Mouse (Mus musculus) gastrocnemius, adult 18-20 months (tissue): ENCODE data around the gene Etfbkmt. TPM values are rescaled to one million over a fixed set of nuclear protein-coding genes. Genes with fewer than 3 reads are reported as not detected.
"Not testable (repeated sequence)": the region's sequence is repeated elsewhere in the genome, so short reads cannot be mapped to it uniquely, and the experiment has no call there.

Experiments used
- DNase-seq: peaks from one replicate; pipeline ENCODE4 v3.0.0; 2021; ENCODE audit warnings: low spot score
- total RNA-seq, 2 experiments: library from RNA; stranded (reverse); gene quantifications; 2 replicates each; pipeline ENCODE4 v1.2.3; 2021

Etfbkmt gene
- total RNA-seq, 2 experiments from 2014 or later, result 9.5 to 13.0 TPM

DNA sequence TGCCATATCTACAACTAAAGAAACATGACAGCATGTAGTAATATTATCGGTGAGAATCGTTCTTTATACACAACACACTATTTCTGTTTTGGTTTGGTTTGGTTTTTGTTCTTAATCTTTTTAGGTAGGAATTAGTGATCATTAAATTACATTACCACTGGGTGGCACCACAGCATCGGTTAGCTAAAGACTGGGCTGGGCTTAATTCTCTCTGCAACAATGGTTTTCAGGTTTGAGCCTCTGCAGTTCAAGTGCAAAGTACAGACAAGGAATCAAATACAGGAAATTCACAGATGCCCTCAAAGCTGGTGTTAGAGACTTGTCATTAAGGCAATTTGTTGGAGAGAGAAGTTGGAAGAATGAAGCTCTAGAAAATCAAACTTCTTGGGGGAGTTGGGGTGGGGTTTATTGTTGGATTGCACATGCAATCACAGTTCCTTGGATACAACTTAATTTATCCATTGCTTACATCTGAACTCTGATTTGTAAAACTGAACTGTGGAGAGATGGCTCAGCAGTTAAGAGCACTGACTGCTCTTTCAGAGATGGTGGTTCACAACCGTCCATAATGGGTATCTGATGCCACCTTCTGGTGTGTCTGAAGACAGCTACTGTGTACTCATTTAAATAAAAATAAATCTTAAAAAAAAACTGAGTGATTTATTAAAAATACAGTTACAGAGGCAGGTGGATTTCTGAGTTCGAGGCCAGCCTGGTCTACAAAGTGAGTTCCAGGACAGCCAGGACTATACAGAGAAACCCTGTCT, 7.2 kb upstream of the Etfbkmt start:
- peak; percentile 32 for DNase-seq

DNA sequence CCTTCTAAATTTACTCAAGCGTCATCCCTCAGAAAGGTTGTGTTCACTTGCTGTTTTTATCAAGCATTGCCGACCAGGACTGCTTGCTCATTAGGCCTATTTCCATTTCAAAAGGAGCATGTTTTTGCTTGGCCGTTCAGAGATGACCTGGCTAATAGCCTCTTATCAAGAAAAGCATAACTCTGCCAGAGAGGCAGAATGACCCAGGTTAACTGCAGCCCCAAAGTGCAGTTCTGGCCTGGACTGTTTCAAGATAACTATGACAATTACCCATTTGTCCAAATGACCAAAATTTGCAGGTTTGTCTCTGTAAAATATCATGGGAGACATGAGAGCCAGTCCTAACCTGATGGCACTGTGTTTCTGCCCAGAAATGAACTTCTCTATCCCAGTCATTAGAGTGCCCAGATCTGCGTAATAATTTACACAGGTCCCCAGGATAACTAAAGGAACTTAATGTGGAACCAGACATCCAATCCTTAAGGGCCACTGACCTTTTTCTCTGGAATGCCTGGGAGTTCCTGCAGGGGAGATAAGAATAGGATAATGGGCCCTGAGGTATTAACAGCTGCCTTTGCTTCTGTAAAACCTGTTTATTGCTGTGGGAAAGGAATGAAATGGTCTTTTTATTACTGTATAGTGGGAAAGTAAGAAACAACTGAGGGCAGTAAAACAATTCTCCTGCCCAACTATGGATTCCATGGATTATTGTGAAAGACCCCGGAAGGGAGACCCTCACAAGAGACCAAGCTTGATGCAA, 5.1 kb upstream of the Etfbkmt start:
- no peak for DNase-seq

DNA sequence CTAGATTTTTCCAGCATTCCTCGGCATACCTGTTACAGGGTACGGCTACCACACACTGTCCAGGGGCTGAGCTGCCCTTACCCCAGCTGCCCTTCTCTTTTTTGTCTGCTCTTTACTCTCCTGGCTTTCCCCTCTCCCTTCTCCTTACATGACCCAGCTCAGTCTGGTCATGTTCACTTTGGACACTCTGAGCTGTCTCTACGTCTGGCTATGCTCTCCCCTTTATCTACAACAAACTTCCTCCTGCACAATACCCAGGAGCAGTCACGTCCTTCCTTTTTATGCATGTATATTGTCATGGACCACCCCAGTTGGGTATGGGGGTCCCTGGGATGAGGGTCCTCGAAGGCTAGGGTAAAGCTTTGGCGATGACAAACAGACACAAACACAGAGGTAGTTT, 4.0 kb upstream of the Etfbkmt start:
- no peak for DNase-seq

DNA sequence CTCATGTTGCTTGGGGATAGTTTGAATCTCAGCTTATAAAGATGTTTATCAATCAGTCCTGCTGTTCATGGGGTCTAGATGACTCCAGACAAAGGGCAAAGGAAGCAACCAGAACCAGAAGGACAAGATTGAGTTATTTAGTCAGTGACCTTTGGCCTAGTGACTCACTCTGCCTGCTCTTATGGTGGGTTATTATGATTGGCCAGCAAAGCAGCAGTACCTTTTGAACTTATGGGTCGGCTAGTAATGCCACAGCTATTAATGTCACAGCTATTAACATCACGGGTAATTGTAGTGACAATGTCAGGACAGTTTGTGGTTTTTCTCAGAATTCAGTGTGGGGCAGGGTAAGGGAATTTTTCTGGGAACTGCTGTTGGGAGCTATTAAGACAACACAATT, 1.7 kb upstream of the Etfbkmt start:
- no peak for DNase-seq

DNA sequence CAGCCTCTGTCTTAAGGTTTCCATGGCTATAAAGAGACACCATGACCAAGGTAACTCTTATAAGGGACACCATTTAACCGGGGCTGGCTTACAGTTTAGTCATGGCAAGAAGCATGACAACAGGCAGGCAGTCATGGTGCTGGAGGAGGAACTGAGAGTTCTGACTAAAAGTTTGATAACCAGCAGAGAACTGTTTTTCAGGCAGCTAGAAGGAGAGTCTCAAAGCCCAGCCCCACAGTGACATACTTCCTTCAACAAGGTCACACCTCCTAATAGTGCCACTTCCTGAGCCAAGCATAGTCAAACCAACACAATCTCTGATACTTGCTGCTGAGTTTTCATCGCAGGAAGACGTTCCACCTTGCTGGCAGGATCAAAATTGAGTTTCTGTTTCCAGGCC, 638 bp upstream of the Etfbkmt start:
- DNase-seq, result no peak

DNA sequence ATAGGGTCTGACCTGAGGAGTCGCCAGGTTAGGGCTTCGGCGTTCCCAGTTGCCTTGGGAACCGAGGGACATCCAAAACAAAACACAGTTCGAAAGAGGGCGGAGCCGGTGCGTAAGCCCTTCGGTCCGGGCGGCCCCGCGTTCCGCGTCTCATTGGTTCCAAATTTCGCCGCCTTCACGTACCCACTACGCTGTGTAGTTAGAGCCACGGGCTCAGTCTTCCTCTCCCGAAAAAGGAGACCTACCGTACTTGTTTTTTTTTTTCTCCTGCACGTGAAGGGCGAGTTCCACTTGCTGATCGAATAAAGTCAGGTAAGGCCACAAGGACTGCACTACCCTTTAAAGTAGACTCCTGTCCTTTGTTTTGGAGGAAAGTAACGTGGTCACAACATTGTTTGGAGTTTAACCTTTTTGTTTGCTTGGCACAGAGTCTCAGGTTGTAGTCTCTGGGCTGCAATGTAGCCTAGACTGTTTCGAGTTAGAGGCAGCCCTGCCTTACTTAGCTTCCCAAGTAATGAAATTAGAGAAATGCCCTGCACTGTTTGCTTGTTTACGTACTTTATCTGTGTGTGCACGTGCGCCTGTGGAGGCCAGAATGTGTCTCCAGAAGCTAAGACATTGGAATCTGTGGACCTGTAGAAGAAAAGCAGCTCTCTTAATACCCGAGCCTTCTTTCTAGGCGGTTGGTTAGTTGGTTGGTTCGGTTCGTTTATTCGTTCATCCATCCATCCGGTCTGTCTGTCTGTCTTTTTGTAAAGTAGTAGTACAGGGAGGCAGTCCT, 1.9 kb downstream of the Etfbkmt start:
- peak; percentile 87 for DNase-seq

DNA sequence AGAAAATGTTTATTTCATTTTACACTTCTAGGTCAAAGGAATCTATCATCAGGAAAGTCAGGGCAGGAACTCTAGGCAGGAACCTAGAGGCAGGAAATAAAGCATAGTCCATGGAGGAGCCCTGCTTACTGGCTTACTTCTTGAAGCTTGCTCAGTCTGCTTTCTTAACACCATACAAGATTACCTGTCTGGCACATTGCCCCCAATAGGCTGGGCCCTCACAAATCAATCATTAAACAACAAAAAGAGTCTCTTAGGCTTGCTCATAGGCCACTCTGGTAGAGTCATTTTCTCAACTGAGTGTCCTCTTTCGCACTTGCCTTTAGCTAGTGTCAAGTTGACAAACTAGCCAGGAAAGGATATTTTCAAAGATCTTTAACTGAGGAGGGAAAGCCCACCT, 5.5 kb downstream of the Etfbkmt start:
- DNase-seq, result no peak

DNA sequence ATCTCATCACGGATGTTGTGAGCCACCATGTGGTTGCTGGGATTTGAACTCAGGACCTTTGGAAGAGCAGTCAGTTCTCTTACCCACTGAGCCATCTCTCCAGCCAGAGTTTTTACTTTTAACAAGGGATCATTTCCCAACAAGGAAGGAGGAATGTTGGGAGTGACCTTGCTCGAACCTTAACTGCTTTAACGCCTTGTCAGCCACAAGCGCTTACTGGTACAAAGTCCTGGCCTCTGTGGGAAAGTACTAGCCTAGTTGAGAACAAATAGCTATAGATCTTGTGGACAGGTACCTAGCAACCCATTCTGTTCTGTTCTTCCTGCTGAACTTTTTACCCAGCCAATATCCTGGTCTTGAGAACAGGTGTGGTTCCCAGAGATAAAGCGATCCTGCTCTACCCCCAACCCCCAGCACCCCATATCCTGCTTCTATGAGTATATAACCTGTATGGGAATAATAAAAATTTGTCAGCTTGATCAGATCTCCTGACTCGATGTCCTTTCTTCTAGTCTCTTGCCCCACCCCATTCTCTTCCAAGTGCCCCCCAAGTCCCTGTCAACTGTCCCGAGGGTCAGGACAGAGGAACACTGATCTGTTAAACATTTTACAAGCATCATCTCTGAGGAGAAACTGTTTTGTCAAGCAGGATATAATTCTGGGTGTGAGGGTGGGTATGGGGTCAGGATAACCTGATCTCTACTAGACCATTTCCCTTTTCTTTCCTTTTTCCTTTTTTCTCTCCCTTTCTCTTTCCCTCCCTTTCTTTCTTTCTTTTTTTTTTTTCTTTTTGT, 9.0 kb downstream of the Etfbkmt start:
- no peak for DNase-seq

DNA sequence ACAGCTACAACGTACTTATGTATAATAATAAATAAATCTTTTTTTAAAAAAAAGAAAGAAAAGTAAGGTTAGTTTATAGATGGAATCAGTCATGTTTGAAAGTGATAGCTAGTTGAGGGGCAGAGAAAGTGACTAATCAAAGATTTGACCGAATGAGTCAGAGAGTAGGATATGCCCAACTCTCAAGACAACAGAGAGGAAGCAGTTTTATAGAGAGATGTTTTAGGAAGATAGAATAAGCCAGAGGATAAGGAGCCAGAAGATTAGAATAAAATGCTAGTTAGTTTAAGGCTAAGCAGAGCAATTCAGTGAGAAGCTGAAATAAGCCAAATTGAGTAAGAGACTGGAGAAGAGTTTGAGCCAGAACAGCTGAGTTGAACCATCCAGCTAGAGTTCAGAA, 12.5 kb downstream of the Etfbkmt start:
- DNase-seq, result no peak

DNA sequence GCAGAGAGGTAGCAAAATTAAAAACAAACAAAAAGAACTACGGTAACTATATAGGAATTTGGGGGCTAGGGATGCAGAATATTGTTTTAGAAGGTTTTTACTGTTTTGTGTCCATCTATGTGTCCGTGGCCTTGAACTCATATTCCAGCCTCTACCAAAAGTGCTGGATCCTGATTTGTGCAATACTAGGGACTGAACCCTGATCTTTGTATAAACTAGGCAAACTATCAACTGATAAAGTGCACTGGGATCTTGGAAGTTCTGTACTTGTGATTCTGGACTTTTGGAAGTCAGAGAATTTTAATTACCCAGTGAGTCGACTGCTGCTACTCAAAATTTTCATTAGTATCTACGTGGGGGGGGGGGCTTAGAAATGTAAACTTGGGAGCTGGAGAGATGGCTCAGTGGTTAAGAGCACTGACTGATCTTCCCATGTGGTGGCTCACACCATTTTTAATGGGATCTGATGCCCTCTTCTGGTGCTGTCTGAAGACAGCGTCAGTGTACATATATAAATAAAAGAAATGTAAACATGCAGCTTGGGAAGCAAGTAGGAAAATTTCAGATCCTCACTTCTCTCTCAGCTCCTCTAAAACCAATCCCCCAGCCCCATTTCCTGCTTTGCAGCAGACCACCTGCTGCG, 13.9 kb downstream of the Etfbkmt start:
- DNase-seq, result no peak

DNA sequence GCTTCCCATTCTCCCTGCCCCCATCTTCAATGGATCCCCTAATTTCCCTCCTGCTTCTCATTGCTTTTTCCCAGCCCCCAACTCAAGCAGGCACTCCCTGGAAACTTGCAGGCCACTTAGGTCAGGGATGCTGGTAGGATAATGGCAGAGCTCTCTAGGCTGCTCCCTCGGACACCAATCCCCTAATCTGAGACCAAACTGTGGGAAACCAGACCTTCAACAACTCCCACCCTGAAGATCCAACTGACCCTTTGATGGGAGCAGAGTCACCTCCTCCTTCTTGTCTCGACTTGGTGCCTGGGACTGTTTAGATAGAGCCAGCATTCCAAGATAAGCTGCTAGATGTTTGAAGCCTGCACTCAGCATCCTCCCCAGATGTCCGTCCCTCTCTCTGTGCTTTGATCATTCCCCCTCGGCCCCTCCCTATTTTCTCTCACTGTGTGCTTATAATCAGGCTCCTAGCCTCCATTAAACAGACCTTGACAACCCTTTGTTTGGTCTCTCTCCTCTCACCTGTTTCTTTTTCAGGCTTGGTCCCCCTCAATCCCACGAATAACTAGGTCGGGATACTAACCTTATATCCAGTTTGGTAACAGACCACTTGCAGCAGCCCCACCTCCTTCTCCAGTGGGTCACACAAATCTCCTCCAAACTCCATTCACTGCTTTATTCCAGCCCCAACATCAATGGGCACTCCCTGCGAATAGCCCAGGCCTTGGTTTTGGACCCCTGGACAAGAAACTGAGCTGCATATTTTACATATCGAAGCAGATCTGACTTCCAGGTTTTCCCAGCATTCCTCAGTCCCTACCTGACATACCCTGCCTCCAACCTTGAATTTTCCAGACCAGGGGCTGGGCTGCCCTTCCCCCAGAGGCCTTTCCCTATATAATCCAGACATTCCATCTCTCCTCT, 14.7 kb downstream of the Etfbkmt start:
- DNase-seq, result no peak

DNA sequence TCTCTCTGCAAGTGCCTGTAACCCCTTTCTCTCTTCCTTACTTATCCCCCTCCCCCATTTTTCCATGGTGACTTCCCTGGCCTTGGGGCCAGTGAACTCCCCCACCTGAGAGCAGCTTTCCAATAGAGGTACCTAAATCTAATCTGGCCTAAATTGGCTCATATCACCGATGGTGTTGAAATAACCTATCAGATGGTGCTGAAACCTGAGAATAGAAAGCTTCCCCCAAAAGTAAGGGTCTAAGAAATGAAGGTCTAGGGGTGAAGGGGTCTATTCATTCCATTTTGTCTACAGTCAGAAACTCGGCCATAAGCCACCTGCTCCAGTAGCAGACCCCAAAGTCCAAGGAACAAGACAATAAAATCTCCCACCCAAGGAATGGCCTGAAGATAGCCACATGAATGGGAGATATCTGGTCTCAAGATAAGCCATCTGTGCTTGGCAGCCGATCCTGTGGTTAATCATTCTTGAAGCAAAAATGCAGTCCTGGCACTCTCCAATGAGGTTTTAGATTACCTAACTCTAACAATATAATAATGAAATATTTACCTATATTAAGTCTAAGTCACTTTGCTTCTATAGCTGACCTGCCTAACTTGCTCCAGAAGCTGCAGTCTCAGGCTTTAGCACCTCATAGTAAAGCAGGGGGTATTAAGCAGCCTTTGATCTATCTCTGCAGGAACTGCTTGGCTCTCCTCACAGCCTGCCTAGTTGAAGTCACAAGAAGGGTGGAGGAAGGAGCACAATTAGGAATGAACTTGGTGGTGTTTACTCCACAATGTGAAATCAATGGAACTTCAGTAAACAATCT, 15.6 kb downstream of the Etfbkmt start:
- no peak for DNase-seq

DNA sequence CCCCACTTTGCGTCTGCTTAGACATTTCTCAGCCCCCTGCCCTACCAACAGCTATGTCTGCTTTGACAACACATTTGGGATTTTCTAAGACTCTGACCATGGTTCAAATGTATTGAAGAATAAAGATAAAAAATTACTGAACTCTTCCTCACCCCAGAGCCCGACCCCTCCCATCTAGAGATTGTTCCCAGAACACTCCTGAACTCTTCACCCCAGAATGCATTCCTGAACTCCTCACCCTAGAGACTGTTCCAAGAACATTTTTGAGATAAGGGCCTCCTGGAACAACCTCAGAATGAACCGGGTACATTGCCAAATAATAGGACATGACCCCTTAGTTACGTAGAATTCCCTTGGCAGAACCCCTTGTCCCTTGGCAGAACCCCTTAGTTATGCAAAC, 27.4 kb downstream of the Etfbkmt start:
- not testable (repeated sequence) for DNase-seq

DNA sequence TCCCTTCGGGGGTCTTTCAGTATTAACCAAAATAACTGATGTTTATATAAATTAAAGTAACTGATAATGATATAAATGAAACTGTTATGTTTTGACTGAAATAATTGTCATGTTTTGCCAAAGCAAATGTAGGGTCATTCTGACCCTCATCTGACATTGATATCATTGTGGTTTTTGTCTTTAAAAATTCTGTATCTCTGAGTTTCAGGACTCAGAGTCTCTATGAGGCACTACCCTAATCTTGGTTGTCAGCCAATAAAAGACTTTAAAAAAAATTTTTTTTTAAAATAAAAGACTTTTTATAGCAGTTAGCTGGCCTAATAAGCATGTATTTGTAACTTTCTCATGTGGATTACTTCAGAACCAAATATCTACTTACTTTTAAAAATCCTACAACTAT, 28.0 kb downstream of the Etfbkmt start:
- no peak for DNase-seq

DNA sequence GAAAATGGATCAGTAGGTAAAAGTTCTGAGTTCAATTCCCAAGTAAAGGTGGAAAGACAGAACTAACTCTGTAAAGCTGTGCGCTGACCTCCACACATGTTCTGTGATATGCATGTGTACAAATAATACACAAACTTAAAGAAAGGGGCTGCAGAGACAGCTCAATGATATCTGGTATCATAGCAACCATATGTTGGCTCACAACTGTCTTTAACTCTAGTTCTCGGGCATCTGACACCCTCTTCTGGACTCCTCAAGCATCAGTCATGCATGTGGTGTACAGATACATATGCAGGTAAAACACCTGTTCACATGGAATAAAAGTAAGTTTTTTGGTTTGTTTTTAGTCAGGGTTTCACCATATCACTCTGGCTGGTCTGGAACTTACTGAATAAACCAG, 28.8 kb downstream of the Etfbkmt start:
- DNase-seq, result no peak

DNA sequence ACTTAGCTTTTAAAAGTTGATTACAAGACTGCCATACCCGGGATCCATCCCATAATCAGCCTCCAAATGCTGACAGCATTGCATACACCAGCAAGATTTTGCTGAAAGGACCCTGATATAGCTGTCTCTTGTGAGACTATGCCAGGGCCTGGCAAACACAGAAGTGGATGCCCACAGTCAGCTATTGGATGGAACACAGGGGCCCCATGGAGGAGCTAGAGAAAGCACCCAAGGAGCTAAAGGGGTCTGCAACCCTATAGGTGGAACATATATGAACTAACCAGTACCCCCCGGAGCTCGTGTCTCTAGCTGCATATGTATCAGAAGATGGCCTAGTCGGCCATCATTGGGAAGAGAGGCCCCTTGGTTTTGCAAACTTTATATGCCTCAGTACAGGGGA, 30.3 kb downstream of the Etfbkmt start:
- not testable (repeated sequence) for DNase-seq

DNA sequence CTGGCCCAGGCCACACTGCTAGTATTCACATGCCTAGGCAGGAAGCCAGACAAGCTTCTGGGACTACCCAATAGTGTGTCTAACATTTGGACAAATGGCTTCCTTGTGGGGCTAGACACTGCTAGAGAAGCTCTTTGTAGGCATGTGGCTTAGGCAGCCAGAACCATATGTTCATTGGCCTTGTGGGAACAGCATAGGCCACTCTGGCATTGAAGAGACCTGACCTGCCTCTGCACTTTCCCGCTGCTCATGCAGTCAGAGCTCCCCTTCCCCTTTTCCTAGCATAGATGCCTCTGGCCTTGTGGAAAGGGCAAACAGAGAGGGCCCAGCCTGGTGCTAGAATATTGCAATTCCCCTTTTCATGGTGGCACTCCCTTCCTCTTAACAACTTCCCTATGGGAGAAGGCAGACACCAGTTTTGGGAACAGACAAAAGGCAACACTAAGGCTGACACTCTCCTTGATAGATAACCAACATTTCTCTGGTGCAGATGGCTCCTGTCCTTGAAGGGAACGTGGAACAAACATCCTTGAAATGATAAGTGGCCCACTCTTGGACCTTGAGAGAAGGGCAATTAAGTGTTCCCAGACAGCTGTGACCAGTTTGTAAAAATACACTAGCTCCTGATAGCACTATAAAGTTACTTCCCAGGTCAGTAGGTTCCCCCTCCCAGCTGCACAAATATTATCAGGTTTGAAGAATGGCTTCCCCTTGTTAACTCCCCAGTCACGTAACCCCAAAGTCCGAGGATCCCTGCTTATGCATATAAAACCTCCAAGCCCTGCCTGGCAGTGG, 34.4 kb downstream of the Etfbkmt start:
- no peak for DNase-seq

DNA sequence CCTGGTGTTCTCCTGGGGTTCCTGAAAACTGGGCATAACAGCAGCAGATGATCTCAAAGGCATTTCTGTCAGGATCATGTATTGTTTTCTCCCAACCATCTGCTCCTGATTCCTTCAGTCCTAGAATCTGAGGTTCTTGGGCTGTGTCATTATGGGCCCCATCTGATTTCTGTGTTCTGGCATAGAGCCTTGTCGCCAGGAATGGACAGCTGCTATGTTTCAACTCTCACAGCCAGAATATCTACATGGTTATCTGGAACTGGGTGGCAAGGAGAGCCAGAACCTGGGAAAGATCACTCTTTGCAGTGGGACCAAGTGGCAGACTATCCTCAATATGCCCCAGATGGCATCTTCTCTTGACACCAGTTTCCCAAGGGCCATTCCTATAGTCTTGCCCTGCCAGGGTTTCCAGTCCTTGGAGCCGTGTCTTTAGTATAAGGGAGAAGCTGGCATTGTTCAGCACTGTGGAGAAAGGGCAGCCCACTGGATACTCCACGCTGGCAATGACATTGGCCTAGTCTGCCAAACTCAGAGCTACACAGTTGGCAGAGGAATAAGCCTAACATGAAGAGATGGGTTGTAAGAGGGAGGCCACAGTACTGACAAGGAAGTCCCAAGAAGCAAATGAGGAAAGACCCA, 35.4 kb downstream of the Etfbkmt start:
- DNase-seq, result no peak
